Mouse (Mus musculus) lung, embryonic 16.5 days (tissue): Measurements from ENCODE around the gene Pdx1. TPM values are rescaled to one million over a fixed set of nuclear protein-coding genes. Genes with fewer than 3 reads are reported as not detected.

Experiments used
- ATAC-seq: fragments of 200-750 bp; cut with Nextera tagmentation; 2 replicates; pipeline ENCODE4 v1.8.0; 2017; ENCODE audit warnings: low read depth, mild to moderate bottlenecking, moderate library complexity
- H3K27ac ChIP-seq: fragments of 300-500 bp; sonication (generic); 2 replicates; pipeline ENCODE4 v1.5.1; 2014; ENCODE audit warnings: mild to moderate bottlenecking, control low read depth, low read length
- H3K27me3 ChIP-seq: fragments of 300-500 bp; sonication (generic); 2 replicates; pipeline ENCODE4 v1.6.1; 2014; ENCODE audit warnings: low read depth, low read length, mixed read lengths; ENCODE audit not compliant: control insufficient read depth, insufficient read depth
- H3K36me3 ChIP-seq: fragments of 300-500 bp; sonication (generic); 2 replicates; pipeline ENCODE4 v1.6.1; 2014; ENCODE audit warnings: low read length; ENCODE audit not compliant: control insufficient read depth, insufficient read depth
- H3K4me1 ChIP-seq: fragments of 300-500 bp; sonication (generic); replicated peaks from 2 replicates; pipeline ENCODE4 v1.6.1; 2014; ENCODE audit warnings: low read length, mixed read lengths; ENCODE audit not compliant: control insufficient read depth, insufficient read depth
- H3K4me2 ChIP-seq: fragments of 300-500 bp; sonication (generic); 2 replicates; pipeline ENCODE4 v1.6.1; 2014; ENCODE audit warnings: low read depth, low read length, control low read depth
- H3K4me3 ChIP-seq: fragments of 300-500 bp; sonication (generic); 2 replicates; pipeline ENCODE4 v1.5.1; 2014; ENCODE audit warnings: mild to moderate bottlenecking, low read length, control low read depth
- H3K9ac ChIP-seq: fragments of 300-500 bp; sonication (generic); 2 replicates; pipeline ENCODE4 v1.6.1; 2014; ENCODE audit warnings: low read length, control low read depth
- H3K9me3 ChIP-seq: fragments of 300-500 bp; sonication (generic); 2 replicates; pipeline ENCODE4 v1.6.1; 2016; ENCODE audit warnings: low read length; ENCODE audit not compliant: control insufficient read depth
- WGBS: fragments of 180-500 bp; shearing (Covaris S2); extraction: QIAGEN DNeasy Blood & Tissue Kit; methylation state at CpG from one replicate; pipeline ENCODE4 v1.1.7; 2014; 5-methylcytosine and 5-hydroxymethylcytosine counted together
- polyA plus RNA-seq: library from polyadenylated mRNA; unstranded; fragments of >200 nt; fragmentation: Nextera tagmentation; extraction: Ambion mirVana; gene quantifications from 2 replicates; pipeline ENCODE4 v1.2.1, GENCODE M21; 2015

The Pdx1 gene
- polyA plus RNA-seq, 1 experiment from 2014 or later: not detected

GRCm38 (mm10) chr5:147305856-147306637, 36.3 kb downstream of the Pdx1 start:
- H3K27ac ChIP-seq: no peak overlapping the region
- peaks cover 5% of the 10 kb centered on the region; the same call in 1 of the 2 replicates for H3K4me1 ChIP-seq
- ATAC-seq: no peak
- WGBS: under 1% methylated on average over 56 of the region's 58 CpGs
- peaks cover 98% of the 10 kb centered on the region for H3K27me3 ChIP-seq
- H3K9me3 ChIP-seq: no peaks in the 10 kb centered on the region
- H3K4me2 ChIP-seq: peak overlapping the region; percentile 3; the same call in 1 of the 2 replicates
- no peaks in the 10 kb centered on the region for H3K36me3 ChIP-seq
- no peak overlapping the region for H3K9ac ChIP-seq
- H3K4me3 ChIP-seq: no peak overlapping the region

GRCm38 (mm10) chr5:147306638-147307397, 37.1 kb downstream of the Pdx1 start, which contains the start of gene Cdx2:
Gene Cdx2, minus strand, starts transcription at chr5:147307270.
- peaks cover 5% of the 10 kb centered on the region; the same call in 1 of the 2 replicates for H3K4me1 ChIP-seq
- H3K27me3 ChIP-seq: peaks cover 98% of the 10 kb centered on the region
- H3K36me3 ChIP-seq: no peaks in the 10 kb centered on the region
- no peak within 1 kb of the TSS for H3K4me3 ChIP-seq
- no peak within 1 kb of the TSS for H3K27ac ChIP-seq
- no peak for ATAC-seq
- H3K9me3 ChIP-seq: no peaks in the 10 kb centered on the region
- peak within 1 kb of the TSS; percentile 3; the same call in 1 of the 2 replicates for H3K4me2 ChIP-seq
- WGBS: under 1% methylated on average over 51 of the region's 63 CpGs
- no peak within 1 kb of the TSS for H3K9ac ChIP-seq

DNA sequence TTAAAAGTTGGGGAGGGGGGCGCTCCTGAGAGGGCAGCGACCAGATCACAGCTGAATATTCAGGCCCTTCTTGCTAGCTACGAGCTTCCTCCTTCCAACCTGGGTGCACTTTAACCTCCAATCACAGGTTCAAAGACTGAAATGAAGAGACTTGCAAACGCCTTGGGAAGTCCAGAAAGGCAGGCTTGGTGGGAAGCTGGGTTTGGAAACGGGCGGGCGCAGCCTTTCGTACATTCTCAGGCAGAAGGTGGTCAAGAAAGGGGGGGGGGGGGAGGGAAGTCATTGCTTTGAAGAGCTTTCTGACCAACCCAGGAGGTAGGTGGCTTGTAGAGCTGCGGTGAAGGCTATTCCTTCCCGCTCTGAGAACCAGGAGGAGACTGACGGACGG, 37.6 kb downstream of the Pdx1 start:
- Histone ChIP-seq H3K4me3 (no peak overlapping the region), H3K9ac (no peak overlapping the region), H3K36me3 (no peaks in the 10 kb centered on the region), H3K27ac (no peak overlapping the region), H3K4me2 (no peak overlapping the region), H3K27me3 (peaks cover 97% of the 10 kb centered on the region), H3K9me3 (no peaks in the 10 kb centered on the region), H3K4me1 (peaks cover 5% of the 10 kb centered on the region; the same call in 1 of the 2 replicates)
- no peak for ATAC-seq
- 3% methylated on average over 12 of the region's 12 CpGs for WGBS

- Histone ChIP-seq H3K9ac (no peak overlapping the region), H3K4me2 (no peak overlapping the region), H3K9me3 (no peaks in the 10 kb centered on the region), H3K4me3 (no peak overlapping the region), H3K4me1 (peaks cover 5% of the 10 kb centered on the region; the same call in 1 of the 2 replicates), H3K27me3 (peaks cover 97% of the 10 kb centered on the region), H3K27ac (no peak overlapping the region), H3K36me3 (no peaks in the 10 kb centered on the region)
- no peak for ATAC-seq
- WGBS: 6% methylated on average over 9 of the region's 9 CpGs
Observed at GRCm38 (mm10) chr5:147308451-147308850, 38.7 kb downstream of the Pdx1 start.

DNA sequence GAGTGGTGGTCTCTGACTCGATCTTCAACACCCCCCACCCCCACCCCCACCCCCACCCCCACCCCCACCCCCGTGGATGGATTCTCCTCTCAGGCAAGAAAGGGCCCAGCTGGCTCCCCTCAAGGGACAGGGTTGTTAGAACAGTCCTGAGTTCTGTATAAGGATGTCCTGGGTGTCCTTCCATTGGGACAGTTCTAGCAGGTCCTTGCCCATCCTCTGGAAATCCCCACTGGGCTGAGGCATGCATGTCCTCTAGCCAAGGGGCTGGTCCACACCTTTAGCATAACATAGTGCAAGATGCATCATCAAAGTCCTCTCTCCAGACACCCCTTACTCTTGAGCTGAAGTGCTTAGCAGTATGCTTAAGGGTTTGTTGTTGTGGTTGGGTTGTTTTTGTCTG, 40.0 kb downstream of the Pdx1 start:
- Histone ChIP-seq H3K36me3 (no peaks in the 10 kb centered on the region), H3K4me1 (peaks cover 5% of the 10 kb centered on the region; the same call in 1 of the 2 replicates), H3K9ac (no peak overlapping the region), H3K27ac (no peak overlapping the region), H3K9me3 (no peaks in the 10 kb centered on the region), H3K4me3 (no peak overlapping the region), H3K4me2 (no peak overlapping the region), H3K27me3 (peaks cover 97% of the 10 kb centered on the region)
- 0% methylated on average over 2 of the region's 2 CpGs for WGBS
- no peak for ATAC-seq

GRCm38 (mm10) chr5:147312830-147313685, 43.3 kb downstream of the Pdx1 start:
- no peaks in the 10 kb centered on the region for H3K9me3 ChIP-seq
- H3K9ac ChIP-seq: no peak overlapping the region
- H3K4me2 ChIP-seq: no peak overlapping the region
- H3K27ac ChIP-seq: no peak overlapping the region
- no peaks in the 10 kb centered on the region for H3K4me1 ChIP-seq
- no peaks in the 10 kb centered on the region for H3K36me3 ChIP-seq
- no peak for ATAC-seq
- H3K27me3 ChIP-seq: peaks cover 98% of the 10 kb centered on the region
- H3K4me3 ChIP-seq: no peak overlapping the region
- 1% methylated on average over 27 of the region's 27 CpGs for WGBS

DNA sequence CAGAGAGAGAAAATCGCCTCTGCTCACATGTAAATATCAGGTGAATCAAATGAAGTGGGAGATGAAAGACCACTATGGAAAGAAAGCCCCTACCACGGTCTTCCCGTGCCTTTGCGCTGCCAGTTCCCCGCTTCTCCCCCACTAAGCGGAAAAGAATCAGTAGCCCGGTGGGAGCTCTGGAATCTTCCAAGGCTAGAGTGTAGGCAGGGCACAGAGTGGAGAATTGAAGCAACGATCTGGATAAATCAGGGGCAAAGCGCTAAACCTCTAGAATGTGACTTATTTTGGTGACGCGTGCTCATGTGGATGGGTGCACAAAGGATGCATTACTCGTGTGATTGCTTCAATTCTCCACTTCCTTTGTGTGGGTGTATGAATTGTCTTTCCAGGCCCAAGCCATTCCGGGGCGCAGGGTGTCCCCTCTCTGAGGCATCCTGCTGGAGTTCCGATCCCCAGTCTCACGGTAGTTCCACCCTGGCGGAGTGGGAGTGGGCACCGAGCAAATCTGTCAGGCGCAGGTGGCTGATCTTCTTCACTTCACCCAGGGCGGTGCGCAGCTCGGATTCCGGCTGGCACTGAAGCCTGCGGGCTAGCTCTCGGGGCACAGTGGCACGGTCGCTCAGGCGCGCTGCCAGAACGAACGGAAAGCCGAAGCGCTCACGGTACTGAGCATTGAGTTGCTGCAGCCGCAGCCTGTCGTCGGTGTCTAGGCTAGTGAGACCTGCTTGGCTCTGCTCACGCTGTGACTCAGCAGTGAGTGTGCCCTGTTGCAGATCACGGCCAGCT, 45.1 kb downstream of the Pdx1 start:
- no peak overlapping the region for H3K4me3 ChIP-seq
- under 1% methylated on average over 39 of the region's 39 CpGs for WGBS
- no peak for ATAC-seq

GRCm38 (mm10) chr5:147315432-147316075, 45.8 kb downstream of the Pdx1 start:
- Histone ChIP-seq H3K4me2 (no peak overlapping the region), H3K4me1 (no peaks in the 10 kb centered on the region), H3K27ac (no peak overlapping the region), H3K9me3 (no peaks in the 10 kb centered on the region), H3K4me3 (no peak overlapping the region), H3K36me3 (no peaks in the 10 kb centered on the region), H3K9ac (no peak overlapping the region), H3K27me3 (peaks cover 93% of the 10 kb centered on the region)
- WGBS: under 1% methylated on average over 24 of the region's 25 CpGs
- no peak for ATAC-seq

More for the DNA sequence above, 45.1 kb downstream of the Pdx1 start:
- H3K27me3 ChIP-seq: peaks cover 96% of the 10 kb centered on the region
- H3K27ac ChIP-seq: no peak overlapping the region
- H3K4me2 ChIP-seq: no peak overlapping the region
- H3K4me1 ChIP-seq: no peaks in the 10 kb centered on the region
- H3K36me3 ChIP-seq: no peaks in the 10 kb centered on the region
- no peak overlapping the region for H3K9ac ChIP-seq
- no peaks in the 10 kb centered on the region for H3K9me3 ChIP-seq
